In genomic region chr8:105224413-105225271, GRCm38 (mm10) we compare ENCODE assay signal across 8 mouse cellular contexts. TPM values are rescaled to one million over a fixed set of nuclear protein-coding genes. Genes with fewer than 3 reads are reported as not detected.
DNase-seq lines count a peak whose midpoint lies in the region; ATAC-seq and TF ChIP-seq lines count a peak whose summit lies in the region.

TSS of gene D230025D16Rik (plus strand) at chr8:105225145.

- intact Hi-C loops in heart, postnatal 10 days (cut with DNase I): no loop called here

- peak within 1 kb of the TSS; percentile 87 for H3K4me2 ChIP-seq in forebrain, embryonic 13.5 days
- H3K4me2 ChIP-seq in liver, postnatal 0 days (ENCODE audit: low read depth, low read length): peak within 1 kb of the TSS; percentile 94
- H3K4me2 ChIP-seq in neural tube, embryonic 14.5 days (ENCODE audit: low read depth, low read length): peak within 1 kb of the TSS; percentile 63

- no peaks in the 10 kb centered on the region for H3K27me3 ChIP-seq in E14TG2a.4 (ENCODE audit: insufficient read depth, low read length)
- H3K27me3 ChIP-seq in forebrain, embryonic 13.5 days: no peaks in the 10 kb centered on the region
- no peaks in the 10 kb centered on the region for H3K27me3 ChIP-seq in liver, postnatal 0 days (ENCODE audit: insufficient read depth, low read length)
- H3K27me3 ChIP-seq in neural tube, embryonic 14.5 days (ENCODE audit: control insufficient read depth, insufficient read depth, low read length): no peaks in the 10 kb centered on the region

- H3K36me3 ChIP-seq in E14TG2a.4 (ENCODE audit: insufficient read depth, low read length): peaks cover 19% of the 10 kb centered on the region
- H3K36me3 ChIP-seq in forebrain, embryonic 13.5 days (ENCODE audit: poor library complexity, severe bottlenecking): no peaks in the 10 kb centered on the region
- no peaks in the 10 kb centered on the region; the same call in 1 of the 2 replicates for H3K36me3 ChIP-seq in liver, postnatal 0 days (replicated peaks; ENCODE audit: insufficient read depth, low read length)
- H3K36me3 ChIP-seq in neural tube, embryonic 14.5 days (ENCODE audit: control insufficient read depth, insufficient read depth, low read length): no peaks in the 10 kb centered on the region

- peak; percentile 95 for DNase-seq in c-Kit-positive CD71-positive TER-119-positive erythroid progenitor cells, embryonic 14.5 days (ENCODE audit: low spot score)
- peak; percentile 97 to 98 for DNase-seq in heart, postnatal 10 days
- DNase-seq in large intestine, adult 2 months (ENCODE audit: low read depth, low spot score): peak; percentile 79
- DNase-seq in liver, postnatal 0 days: peak; percentile 98
- DNase-seq in testis, postnatal 10 days (ENCODE audit: low spot score): peak; percentile 98

- WGBS in forebrain, embryonic 13.5 days: 2% methylated on average over 34 of the region's 34 CpGs
- WGBS in large intestine, adult 2 months: 1% methylated on average over 34 of the region's 34 CpGs
- 4% methylated on average over 34 of the region's 34 CpGs for WGBS in liver, postnatal 0 days (ENCODE audit: insufficient replicate concordance)
- 1% methylated on average over 34 of the region's 34 CpGs for WGBS in neural tube, embryonic 14.5 days

- H3K9ac ChIP-seq in forebrain, embryonic 13.5 days: peak within 1 kb of the TSS; percentile 93
- H3K9ac ChIP-seq in liver, postnatal 0 days (replicated peaks): peak within 1 kb of the TSS; percentile 87
- H3K9ac ChIP-seq in neural tube, embryonic 14.5 days (replicated peaks; ENCODE audit: low read depth, low read length): peak within 1 kb of the TSS; percentile 81

- H3K4me3 ChIP-seq in E14TG2a.4 (replicated peaks; ENCODE audit: low read length): peak within 1 kb of the TSS; percentile 98
- H3K4me3 ChIP-seq in forebrain, embryonic 13.5 days: peak within 1 kb of the TSS; percentile 95
- H3K4me3 ChIP-seq in liver, postnatal 0 days (ENCODE audit: low read depth, low read length): peak within 1 kb of the TSS; percentile 83
- H3K4me3 ChIP-seq in neural tube, embryonic 14.5 days (ENCODE audit: low read depth, low read length): peak within 1 kb of the TSS; percentile 80

- ATAC-seq in forebrain, embryonic 13.5 days: peak; percentile 97
- peak; percentile 89 for ATAC-seq in liver, postnatal 0 days
- ATAC-seq in neural tube, embryonic 14.5 days (ENCODE audit: low read depth): peak; percentile 95

- TF ChIP-seq CTCF in E14TG2a.4 (conservative IDR thresholded peaks at IDR 0.05; ENCODE audit: low read length): no peak
- TF ChIP-seq CTCF in liver, postnatal 0 days (IDR thresholded peaks at IDR 0.05; ENCODE audit: low read depth): no peak

- H3K4me1 ChIP-seq in E14TG2a.4 (replicated peaks; ENCODE audit: low read depth, low read length): peaks cover 60% of the 10 kb centered on the region
- H3K4me1 ChIP-seq in forebrain, embryonic 13.5 days: peaks cover 17% of the 10 kb centered on the region
- H3K4me1 ChIP-seq in liver, postnatal 0 days (ENCODE audit: insufficient read depth): peaks cover 16% of the 10 kb centered on the region
- peaks cover 14% of the 10 kb centered on the region for H3K4me1 ChIP-seq in neural tube, embryonic 14.5 days (ENCODE audit: control insufficient read depth, insufficient read depth, low read length)

- TF ChIP-seq EP300 in liver, postnatal 0 days (IDR thresholded peaks at IDR 0.05; ENCODE audit: low read depth): no peak

- no peaks in the 10 kb centered on the region for H3K9me3 ChIP-seq in E14TG2a.4 (ENCODE audit: low read length)
- no peaks in the 10 kb centered on the region for H3K9me3 ChIP-seq in forebrain, embryonic 13.5 days (replicated peaks)
- no peaks in the 10 kb centered on the region for H3K9me3 ChIP-seq in liver, postnatal 0 days (ENCODE audit: low read length)
- no peaks in the 10 kb centered on the region for H3K9me3 ChIP-seq in neural tube, embryonic 14.5 days (ENCODE audit: control insufficient read depth, low read length)

- H3K27ac ChIP-seq in forebrain, embryonic 13.5 days: peak within 1 kb of the TSS; percentile 73
- peak within 1 kb of the TSS; percentile 99 for H3K27ac ChIP-seq in liver, postnatal 0 days (ENCODE audit: low read depth)
- H3K27ac ChIP-seq in neural tube, embryonic 14.5 days (ENCODE audit: low read depth, low read length): peak within 1 kb of the TSS; percentile 73

RNA-seq across cellular contexts. Expression of gene D230025D16Rik, which starts in this region (rescaled TPM):
- 25.2 and 26.4 TPM in 2 replicates for polyA plus RNA-seq in forebrain, embryonic 13.5 days (2015; fragmentation: Nextera tagmentation; extraction: Ambion mirVana)
- 10 to 100 TPM; 18.2 to 19.5 TPM for total RNA-seq in heart, postnatal 10 days (2021)
- polyA plus RNA-seq in large intestine, adult 2 months (2012; rRNA removed): 13.0 and 14.5 TPM in 2 replicates
- polyA plus RNA-seq in liver, postnatal 0 days (2015; fragmentation: Nextera tagmentation; extraction: Ambion mirVana): 24.2 and 30.9 TPM in 2 replicates
- 35.7 and 36.8 TPM in 2 replicates for polyA plus RNA-seq in neural tube, embryonic 14.5 days (2014; fragmentation: Nextera tagmentation; extraction: Ambion mirVana)

Comparison
In these comparisons a context has a peak if more than half of its experiments do, and no peak if none do; other contexts are left out.
1. Peak in every context shown above with its lines: DNase-seq, ATAC-seq, H3K4me3 ChIP-seq and H3K27ac ChIP-seq.